In genomic region chr11:57531300-57531950, GRCm38 (mm10) we compare ENCODE assay signal across 9 mouse cellular contexts. TPM values are rescaled to one million over a fixed set of nuclear protein-coding genes. Genes with fewer than 3 reads are reported as not detected.
DNase-seq lines count a peak whose midpoint lies in the region; ATAC-seq and TF ChIP-seq lines count a peak whose summit lies in the region.
"Had no signal": no experiment of that assay in that cellular context is flagged by ENCODE, and none has a peak within 500 bp of the region (broad histone marks: within the 10 kb centered on the region; RNA-seq: fewer than 3 reads in every experiment).

No protein-coding gene starts in this region.

- no peaks in the 10 kb centered on the region for H3K27me3 ChIP-seq in heart, embryonic 11.5 days (ENCODE audit: control insufficient read depth, insufficient read depth, low read length)
- no peaks in the 10 kb centered on the region for H3K27me3 ChIP-seq in heart, embryonic 10.5 days (ENCODE audit: insufficient read depth, poor library complexity, severe bottlenecking)
- H3K27me3 ChIP-seq in hindbrain, postnatal 0 days (ENCODE audit: insufficient read depth, low read length), result no peaks in the 10 kb centered on the region
- H3K27me3 ChIP-seq in midbrain, embryonic 14.5 days (ENCODE audit: control insufficient read depth, insufficient read depth, low read length), result no peaks in the 10 kb centered on the region

- no peak overlapping the region for H3K9ac ChIP-seq in heart, embryonic 11.5 days (ENCODE audit: low read depth, low read length)
- no peak overlapping the region for H3K9ac ChIP-seq in hindbrain, postnatal 0 days (replicated peaks; ENCODE audit: low read length)
- peak overlapping the region; percentile 39 for H3K9ac ChIP-seq in midbrain, embryonic 14.5 days (replicated peaks; ENCODE audit: low read length)

- no peak for TF ChIP-seq CTCF in hindbrain, postnatal 0 days (IDR thresholded peaks at IDR 0.05; ENCODE audit: low read depth)

- 56% methylated on average over 11 of the region's 11 CpGs for WGBS in heart, embryonic 11.5 days (ENCODE audit: insufficient replicate concordance)
- WGBS in heart, embryonic 10.5 days, result 67% methylated on average over 11 of the region's 11 CpGs
- 13% methylated on average over 11 of the region's 11 CpGs for WGBS in hindbrain, postnatal 0 days
- WGBS in midbrain, embryonic 14.5 days, result 8% methylated on average over 11 of the region's 11 CpGs

- peaks cover 3% of the 10 kb centered on the region; the same call in 1 of the 2 replicates for H3K36me3 ChIP-seq in heart, embryonic 11.5 days (ENCODE audit: control insufficient read depth, insufficient read depth, low read length)
- peaks cover 62% of the 10 kb centered on the region for H3K36me3 ChIP-seq in heart, embryonic 10.5 days
- peaks cover 11% of the 10 kb centered on the region; the same call in 1 of the 2 replicates for H3K36me3 ChIP-seq in hindbrain, postnatal 0 days (ENCODE audit: insufficient read depth, low read length)
- H3K36me3 ChIP-seq in midbrain, embryonic 14.5 days (ENCODE audit: control insufficient read depth, insufficient read depth, low read length), result peaks cover 44% of the 10 kb centered on the region

- H3K4me3 ChIP-seq in heart, embryonic 11.5 days (ENCODE audit: low read depth, low read length), result no peak overlapping the region
- H3K4me3 ChIP-seq in heart, embryonic 10.5 days, result no peak overlapping the region
- no peak overlapping the region for H3K4me3 ChIP-seq in hindbrain, postnatal 0 days (ENCODE audit: low read length)
- no peak overlapping the region for H3K4me3 ChIP-seq in midbrain, embryonic 14.5 days (replicated peaks; ENCODE audit: low read depth, low read length)

- no peak overlapping the region for H3K4me2 ChIP-seq in heart, embryonic 11.5 days
- no peak overlapping the region for H3K4me2 ChIP-seq in hindbrain, postnatal 0 days (ENCODE audit: low read depth, low read length)
- H3K4me2 ChIP-seq in midbrain, embryonic 14.5 days (ENCODE audit: low read length), result peak overlapping the region; percentile 13; the same call in 1 of the 2 replicates

- no peaks in the 10 kb centered on the region for H3K9me3 ChIP-seq in heart, embryonic 11.5 days (replicated peaks; ENCODE audit: control insufficient read depth, low read length)
- no peaks in the 10 kb centered on the region for H3K9me3 ChIP-seq in heart, embryonic 10.5 days
- H3K9me3 ChIP-seq in hindbrain, postnatal 0 days (ENCODE audit: low read length), result no peaks in the 10 kb centered on the region
- H3K9me3 ChIP-seq in midbrain, embryonic 14.5 days (ENCODE audit: control insufficient read depth, low read length), result no peaks in the 10 kb centered on the region

- H3K27ac ChIP-seq in heart, embryonic 11.5 days (ENCODE audit: low read depth, low read length), result peak overlapping the region; percentile 60
- H3K27ac ChIP-seq in heart, embryonic 10.5 days, result no peak overlapping the region
- H3K27ac ChIP-seq in hindbrain, postnatal 0 days, result peak overlapping the region; percentile 58; the same call in 1 of the 2 replicates
- H3K27ac ChIP-seq in midbrain, embryonic 14.5 days (replicated peaks; ENCODE audit: low read depth, low read length), result peak overlapping the region; percentile 89

- DNase-seq in heart, embryonic 10.5 days (ENCODE audit: low spot score), result no peak
- DNase-seq in embryo, embryonic 10.5 days (ENCODE audit: low spot score), result peak; percentile 62
- peak; percentile 62 for DNase-seq in hindbrain, postnatal 0 days (ENCODE audit: low spot score)
- DNase-seq in midbrain, embryonic 14.5 days, result peak; percentile 81
- DNase-seq in adrenal gland, postnatal 10 days, result no peak
- DNase-seq in c-Kit-positive CD71-positive TER-119-positive erythroid progenitor cells, embryonic 14.5 days (ENCODE audit: low spot score), result no peak
- no peak for DNase-seq in cerebellum, adult 8-10 months
- DNase-seq: adrenal gland, postnatal 14 days had no signal

- H3K4me1 ChIP-seq in heart, embryonic 11.5 days (ENCODE audit: control insufficient read depth, insufficient read depth, low read length), result no peaks in the 10 kb centered on the region
- no peaks in the 10 kb centered on the region for H3K4me1 ChIP-seq in heart, embryonic 10.5 days
- H3K4me1 ChIP-seq in hindbrain, postnatal 0 days (ENCODE audit: insufficient read depth, low read length), result peaks cover 11% of the 10 kb centered on the region; the same call in 1 of the 2 replicates
- H3K4me1 ChIP-seq in midbrain, embryonic 14.5 days (ENCODE audit: control insufficient read depth, insufficient read depth, low read length), result peaks cover 17% of the 10 kb centered on the region

- ATAC-seq in heart, embryonic 11.5 days (replicated peaks; ENCODE audit: insufficient number of reproducible peaks, low FRiP score, low TSS enrichment), result no peak
- ATAC-seq in hindbrain, postnatal 0 days, result peak; percentile 56
- peak; percentile 48; the same call in 1 of the 2 replicates for ATAC-seq in midbrain, embryonic 14.5 days (ENCODE audit: low FRiP score, low TSS enrichment)

RNA-seq across cellular contexts. Expression of gene Mfap3, which starts 13.0 kb away (rescaled TPM):
- polyA plus RNA-seq in heart, embryonic 11.5 days (2014; fragmentation: Nextera tagmentation; extraction: Ambion mirVana), result 32.7 and 37.9 TPM in 2 replicates
- polyA plus RNA-seq in heart, embryonic 10.5 days (2016; fragmentation: Nextera tagmentation; extraction: Ambion mirVana), result 32.9 and 40.8 TPM in 2 replicates
- 39.5 and 47.7 TPM in 2 replicates for total RNA-seq in hindbrain, postnatal 0 days (2014; rRNA removed)
- 46.6 and 48.5 TPM in 2 replicates for polyA plus RNA-seq in hindbrain, postnatal 0 days (2015; fragmentation: Nextera tagmentation; extraction: Ambion mirVana)
- 53.4 and 68.1 TPM in 2 replicates for polyA plus RNA-seq in midbrain, embryonic 14.5 days (2014; fragmentation: Nextera tagmentation; extraction: Ambion mirVana)
- 10 to 100 TPM; 28.1 to 32.0 TPM for total RNA-seq in adrenal gland, postnatal 10 days (2021)

RNA-seq across cellular contexts. Expression of gene Fam114a2, which starts 13.0 kb away (rescaled TPM):
- 49.4 and 50.4 TPM in 2 replicates for polyA plus RNA-seq in heart, embryonic 11.5 days (2014; fragmentation: Nextera tagmentation; extraction: Ambion mirVana)
- polyA plus RNA-seq in heart, embryonic 10.5 days (2016; fragmentation: Nextera tagmentation; extraction: Ambion mirVana), result 68.2 and 75.6 TPM in 2 replicates
- 27.3 and 28.9 TPM in 2 replicates for total RNA-seq in hindbrain, postnatal 0 days (2014; rRNA removed)
- polyA plus RNA-seq in hindbrain, postnatal 0 days (2015; fragmentation: Nextera tagmentation; extraction: Ambion mirVana), result 51.0 and 51.2 TPM in 2 replicates
- 62.4 and 70.0 TPM in 2 replicates for polyA plus RNA-seq in midbrain, embryonic 14.5 days (2014; fragmentation: Nextera tagmentation; extraction: Ambion mirVana)
- 10 to 100 TPM; 45.7 to 47.6 TPM for total RNA-seq in adrenal gland, postnatal 10 days (2021)

Comparison
In these comparisons a context has a peak if more than half of its experiments do, and no peak if none do; other contexts are left out.
1. DNase-seq: peak in embryo, embryonic 10.5 days (single experiment), hindbrain, postnatal 0 days (single experiment) and midbrain, embryonic 14.5 days (single experiment); none in heart, embryonic 10.5 days (single experiment), adrenal gland, postnatal 10 days (single experiment), c-Kit-positive CD71-positive TER-119-positive erythroid progenitor cells, embryonic 14.5 days (single experiment) and cerebellum, adult 8-10 months (single experiment).